ENCODE assay signal across 15 mouse cellular contexts in genomic region chr4:48688148-48688547, GRCm38 (mm10). TPM values are rescaled to one million over a fixed set of nuclear protein-coding genes. Genes with fewer than 3 reads are reported as not detected.
"Had no signal": no experiment of that assay in that cellular context is flagged by ENCODE, and none has a peak within 500 bp of the region (broad histone marks: within the 10 kb centered on the region; RNA-seq: fewer than 3 reads in every experiment).

No protein-coding gene starts in this region.

- H3K27ac ChIP-seq: kidney, embryonic 15.5 days; liver, embryonic 15.5 days; midbrain, embryonic 15.5 days; neural tube, embryonic 13.5 days; stomach, embryonic 15.5 days had no signal

- H3K4me1 ChIP-seq: liver, embryonic 15.5 days; stomach, embryonic 15.5 days had no signal

- DNase-seq: kidney, adult 2 months; lung, adult 2 months; lung, postnatal 36 days; retina, postnatal 1 day; right cerebral cortex, postnatal 4 days had no signal

- H3K4me3 ChIP-seq: kidney, embryonic 15.5 days; liver, embryonic 15.5 days; midbrain, embryonic 15.5 days; neural tube, embryonic 13.5 days; stomach, embryonic 15.5 days had no signal

- ATAC-seq: lung, postnatal 0 days; midbrain, embryonic 15.5 days had no signal

- H3K9me3 ChIP-seq: kidney, embryonic 15.5 days; liver, embryonic 15.5 days; midbrain, embryonic 15.5 days; neural tube, embryonic 13.5 days; stomach, embryonic 15.5 days had no signal

- H3K4me2 ChIP-seq: kidney, embryonic 15.5 days; liver, embryonic 11.5 days; liver, embryonic 15.5 days; midbrain, embryonic 15.5 days; neural tube, embryonic 13.5 days; stomach, embryonic 15.5 days had no signal

- H3K27me3 ChIP-seq: kidney, embryonic 15.5 days; liver, embryonic 15.5 days; midbrain, embryonic 15.5 days; neural tube, embryonic 13.5 days; stomach, embryonic 15.5 days had no signal

- H3K36me3 ChIP-seq: kidney, embryonic 15.5 days; liver, embryonic 15.5 days; midbrain, embryonic 15.5 days; neural tube, embryonic 13.5 days; stomach, embryonic 15.5 days had no signal

- H3K9ac ChIP-seq: kidney, embryonic 15.5 days; liver, embryonic 15.5 days; midbrain, embryonic 15.5 days; neural tube, embryonic 13.5 days; stomach, embryonic 15.5 days had no signal

RNA-seq across cellular contexts. Expression of gene Cavin4, which starts 24.8 kb away (rescaled TPM):
- total RNA-seq: megakaryocyte progenitor cell, adult 5-6 weeks; monocyte, adult 5-6 weeks had no signal
- polyA plus RNA-seq: spleen, adult 2 months had no signal
